Mouse (Mus musculus) embryonic stem cell, embryonic (primary cell): ENCODE data around the gene Slc16a6.

Source experiments
- CTCF ChIA-PET, 4 experiments: fragments of 300-600 bp in 2 of 4; fragments of 350-600 bp in 2 of 4; sonication (Branson Sonifier 250); formaldehyde crosslinking; loops; one replicate each; lab custom pipeline; 2022; ENCODE audit warnings: inconsistent platforms in 2 of 4; lab: Charles Lee
- POLR2A ChIA-PET, 4 experiments: fragments of 300-600 bp in 2 of 4; fragments of 350-600 bp in 2 of 4; sonication (Branson Sonifier 250); formaldehyde crosslinking; loops; one replicate each; lab custom pipeline; 2022; ENCODE audit warnings: antibody characterized with exemption in 4 of 4, inconsistent platforms in 1 of 4; lab: Charles Lee

Gene Slc16a6

GRCm38 (mm10) chr11:109440641-109441040, 32.8 kb downstream of the Slc16a6 start:
- ChIA-PET CTCF (interaction anchor here (0.5 to 2.7 kb wide), 18 partner anchors 9 to 423 kb away, joined by 3 to 22 read pairs (median 7); partner anchors contain the start of genes Rgs9 (in 3 of the 4) and Amz2 (in 1 of the 4)), POLR2A (interaction anchor here in 2 of 4 experiments (0.5 to 1.2 kb wide), 3 partner anchors 10 to 167 kb away, joined by 3 to 5 read pairs (median 4); no protein-coding TSS in a partner anchor)

DNA sequence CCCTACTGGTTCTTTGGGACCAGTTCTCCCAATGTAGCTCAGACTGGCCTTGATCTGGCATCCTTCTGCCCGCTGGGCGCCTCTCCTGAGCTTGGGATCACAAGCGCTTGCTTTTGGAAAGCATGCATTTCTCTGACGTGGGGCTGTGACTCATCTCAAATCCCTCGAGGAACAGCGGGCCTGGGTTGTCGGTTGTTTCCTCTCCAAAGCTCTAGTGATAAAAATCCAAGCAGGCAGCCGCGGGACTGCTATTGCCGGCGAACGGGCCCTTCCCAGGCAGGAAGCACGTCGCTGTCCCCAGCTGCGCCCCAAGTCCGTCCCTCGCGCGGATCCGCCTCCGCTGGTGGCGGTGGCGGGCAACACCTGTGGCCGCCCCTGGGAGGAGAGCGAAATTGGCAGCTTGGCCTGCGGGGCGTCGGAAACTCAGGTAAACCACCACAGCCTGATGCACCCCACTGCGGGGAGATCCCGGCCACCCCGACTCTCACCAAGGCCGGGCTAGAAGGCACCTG, 33.5 kb downstream of the Slc16a6 start:
- ChIA-PET POLR2A (interaction anchor here (0.5 to 1.7 kb wide), 14 partner anchors 13 to 1831 kb away, joined by 3 to 11 read pairs (median 3); partner anchors contain the start of genes Amz2 (in 2 of the 4) and Wipi1 (in 1 of the 4)), CTCF (interaction anchor here (0.5 to 2.7 kb wide), 21 partner anchors 8 to 424 kb away, joined by 3 to 22 read pairs (median 6); partner anchors contain the start of genes Rgs9 (in 3 of the 4), Amz2 (in 2 of the 4) and Fam20a (in 1 of the 4))

GRCm38 (mm10) chr11:109439209-109439608, 34.2 kb downstream of the Slc16a6 start:
- ChIA-PET POLR2A (interaction anchor here (0.6 to 1.7 kb wide), 12 partner anchors 11 to 226 kb away, joined by 3 to 10 read pairs (median 3); partner anchors contain the start of gene Amz2 (in 1 of the 4)), CTCF (interaction anchor here (0.7 to 2.7 kb wide), 14 partner anchors 13 to 283 kb away, joined by 3 to 22 read pairs (median 8); partner anchors contain the start of genes Amz2 (in 1 of the 4), Fam20a (in 1 of the 4) and Rgs9 (in 1 of the 4))

GRCm38 (mm10) chr11:109436889-109437288, 36.5 kb downstream of the Slc16a6 start:
- POLR2A ChIA-PET, result interaction anchor here in 2 of 4 experiments (0.6 to 1.6 kb wide), 3 partner anchors 11 to 142 kb away, joined by 3 read pairs; partner anchors contain the start of gene Amz2 (in 1 of the 2)
- CTCF ChIA-PET, result interaction anchor here in 1 of 4 experiments (1.3 kb wide), 1 partner anchor 139 kb away, joined by 5 read pairs; the partner anchor contains the start of gene Rgs9

- POLR2A ChIA-PET, result interaction anchor here in 1 of 4 experiments (0.9 kb wide), 1 partner anchor 36 kb away, joined by 3 read pairs; no protein-coding TSS in a partner anchor
- CTCF ChIA-PET, result interaction anchor here in 2 of 4 experiments (1.1 to 1.2 kb wide), 2 partner anchors 190 kb away, joined by 3 to 6 read pairs; no protein-coding TSS in a partner anchor
Measured at GRCm38 (mm10) chr11:109434233-109434798, 39.1 kb downstream of the Slc16a6 start.

DNA sequence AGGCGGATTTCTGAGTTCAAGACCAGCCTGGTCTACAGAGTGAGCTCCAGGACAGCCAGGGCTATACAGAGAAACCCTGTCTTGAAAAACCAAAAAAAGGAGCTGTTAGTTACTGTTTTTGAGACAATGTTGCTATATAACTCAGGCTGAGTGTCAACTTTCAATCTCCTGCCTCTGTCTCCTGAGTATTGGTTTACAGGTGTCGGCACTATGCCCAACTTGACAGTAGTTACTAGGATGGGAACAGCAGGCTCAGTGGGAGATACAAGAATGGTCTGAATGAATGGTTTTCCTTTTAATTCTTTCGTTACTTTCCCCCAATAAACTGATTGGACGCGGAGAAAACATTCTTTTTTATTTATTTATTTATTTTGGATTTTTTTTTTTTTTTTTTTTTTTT, 46.0 kb downstream of the Slc16a6 start:
- CTCF ChIA-PET, result no interaction called here
- POLR2A ChIA-PET, result interaction anchor here in 2 of 4 experiments (0.8 to 1.6 kb wide), 5 partner anchors 12 to 158 kb away, joined by 3 to 4 read pairs (median 3); partner anchors contain the start of gene Rgs9 (in 1 of the 2)

DNA sequence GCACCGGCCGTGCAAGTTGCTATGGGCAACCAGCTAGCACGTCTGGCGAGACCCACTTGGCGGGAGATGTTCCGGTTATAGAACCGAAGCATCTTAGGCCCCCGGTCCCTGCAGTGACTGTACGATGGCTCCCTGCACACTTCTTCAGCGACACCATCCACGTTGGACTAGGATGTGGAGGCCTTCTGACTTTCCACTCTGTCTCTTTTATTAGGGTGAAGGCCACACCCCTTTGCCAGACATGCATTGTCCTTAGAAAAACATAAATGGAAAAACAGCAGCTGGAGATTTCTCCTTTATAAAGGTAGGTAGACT, 47.2 kb downstream of the Slc16a6 start:
- ChIA-PET POLR2A (interaction anchor here in 3 of 4 experiments (0.7 to 2.4 kb wide), 17 partner anchors 11 to 252 kb away, joined by 3 to 23 read pairs (median 4); partner anchors contain the start of gene Wipi1 (in 3 of the 3)), CTCF (interaction anchor here in 3 of 4 experiments (1.0 to 2.7 kb wide), 14 partner anchors 12 to 249 kb away, joined by 3 to 37 read pairs (median 6); partner anchors contain the start of genes Rgs9 (in 1 of the 3) and Wipi1 (in 1 of the 3))

- POLR2A ChIA-PET, result interaction anchor here (0.5 to 2.4 kb wide), 20 partner anchors 11 to 253 kb away, joined by 3 to 23 read pairs (median 4); partner anchors contain the start of gene Wipi1 (in 2 of the 4)
- CTCF ChIA-PET, result interaction anchor here (0.6 to 2.7 kb wide), 35 partner anchors 9 to 488 kb away, joined by 3 to 37 read pairs (median 4); partner anchors contain the start of genes Rgs9 (in 3 of the 4) and Wipi1 (in 1 of the 4)
Measured at GRCm38 (mm10) chr11:109425392-109426271, 47.8 kb downstream of the Slc16a6 start, which contains the start of gene Amz2. TSS of gene Amz2 (plus strand) at chr11:109425946.

DNA sequence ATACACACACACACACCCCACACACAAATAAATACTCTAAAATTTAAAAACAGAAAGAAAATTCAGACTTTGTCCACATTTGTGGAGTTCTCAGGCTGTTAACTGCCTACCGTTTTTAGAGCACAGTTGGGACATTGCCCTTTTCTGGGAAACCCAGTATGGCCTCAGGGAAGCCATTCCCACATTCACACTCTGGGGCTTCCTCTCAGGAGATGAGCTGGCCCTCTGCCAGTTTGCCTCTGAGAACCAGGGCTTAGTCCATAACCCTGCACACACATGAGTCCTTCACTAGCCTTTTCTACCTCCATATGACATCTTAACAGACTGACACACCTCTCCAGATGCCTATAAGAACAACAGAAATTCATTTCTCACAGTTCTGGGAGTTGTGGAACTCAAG, 50.1 kb downstream of the Slc16a6 start:
- ChIA-PET POLR2A (no interaction called here), CTCF (interaction anchor here in 2 of 4 experiments (0.5 to 0.7 kb wide), 3 partner anchors 92 to 1510 kb away, joined by 3 to 5 read pairs (median 4); no protein-coding TSS in a partner anchor)

GRCm38 (mm10) chr11:109422263-109422662, 51.1 kb downstream of the Slc16a6 start:
- POLR2A ChIA-PET, result interaction anchor here in 1 of 4 experiments (0.6 to 0.7 kb wide), 4 partner anchors 10 to 115 kb away, joined by 3 to 5 read pairs (median 3); no protein-coding TSS in a partner anchor
- CTCF ChIA-PET, result interaction anchor here in 2 of 4 experiments (0.6 to 1.5 kb wide), 3 partner anchors 16 to 197 kb away, joined by 3 to 4 read pairs (median 3); no protein-coding TSS in a partner anchor

DNA sequence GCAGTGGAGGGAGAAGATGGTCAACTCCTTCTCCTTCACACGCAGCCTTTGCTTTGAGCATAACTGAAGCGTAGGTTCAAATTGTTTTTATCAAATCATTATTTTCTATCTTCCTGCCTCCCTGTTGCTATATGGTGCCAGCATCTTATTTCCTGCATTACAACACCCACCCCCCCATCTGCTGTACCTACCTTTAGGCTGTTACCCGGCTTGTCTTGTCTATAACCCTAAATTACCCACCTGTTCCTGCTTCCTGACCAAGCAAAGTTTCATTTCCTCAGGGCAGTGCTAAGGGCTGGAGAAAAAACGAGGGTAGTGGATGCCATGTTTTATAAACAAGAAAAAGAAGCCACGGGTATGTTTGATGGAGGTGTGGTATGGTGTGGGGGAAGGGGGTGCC, 52.2 kb downstream of the Slc16a6 start:
- CTCF ChIA-PET, result interaction anchor here in 1 of 4 experiments (1.8 kb wide), 1 partner anchor 90 kb away, joined by 18 read pairs; no protein-coding TSS in a partner anchor

DNA sequence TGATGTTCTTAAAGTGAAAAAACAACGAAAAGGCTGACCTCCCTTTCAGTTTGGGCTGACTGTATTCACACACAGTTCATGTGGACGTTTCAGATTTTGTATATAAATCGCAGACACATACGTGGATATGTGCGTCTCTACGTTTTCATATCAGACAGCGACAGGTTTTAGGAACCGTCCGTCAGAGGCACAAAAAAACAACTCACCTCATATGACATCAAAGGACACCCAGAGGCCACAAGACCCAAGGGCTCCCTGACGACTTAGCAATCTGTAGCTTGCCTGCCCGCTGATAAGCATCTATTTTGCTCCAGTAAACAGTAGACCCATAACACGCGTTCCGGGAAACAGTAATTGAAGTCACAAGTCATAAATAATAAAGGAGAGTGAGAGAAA, 52.8 kb downstream of the Slc16a6 start:
- POLR2A ChIA-PET, result interaction anchor here in 3 of 4 experiments (0.6 to 2.0 kb wide), 7 partner anchors 14 to 162 kb away, joined by 3 to 7 read pairs (median 3); no protein-coding TSS in a partner anchor
- CTCF ChIA-PET, result interaction anchor here (0.6 to 1.9 kb wide), 7 partner anchors 72 to 176 kb away, joined by 3 to 18 read pairs (median 6); no protein-coding TSS in a partner anchor

More for the DNA sequence above, 52.2 kb downstream of the Slc16a6 start:
- POLR2A ChIA-PET, result interaction anchor here in 1 of 4 experiments (1.1 to 2.0 kb wide), 2 partner anchors 64 to 90 kb away, joined by 3 to 7 read pairs; no protein-coding TSS in a partner anchor

- ChIA-PET POLR2A (interaction anchor here (0.5 to 2.0 kb wide), 11 partner anchors 13 to 191 kb away, joined by 3 to 7 read pairs (median 3); partner anchors contain the start of gene Wipi1 (in 1 of the 4)), CTCF (interaction anchor here (0.6 to 1.9 kb wide), 8 partner anchors 72 to 175 kb away, joined by 3 to 18 read pairs (median 6); no protein-coding TSS in a partner anchor)
Measured at GRCm38 (mm10) chr11:109419961-109420566, 53.3 kb downstream of the Slc16a6 start.

DNA sequence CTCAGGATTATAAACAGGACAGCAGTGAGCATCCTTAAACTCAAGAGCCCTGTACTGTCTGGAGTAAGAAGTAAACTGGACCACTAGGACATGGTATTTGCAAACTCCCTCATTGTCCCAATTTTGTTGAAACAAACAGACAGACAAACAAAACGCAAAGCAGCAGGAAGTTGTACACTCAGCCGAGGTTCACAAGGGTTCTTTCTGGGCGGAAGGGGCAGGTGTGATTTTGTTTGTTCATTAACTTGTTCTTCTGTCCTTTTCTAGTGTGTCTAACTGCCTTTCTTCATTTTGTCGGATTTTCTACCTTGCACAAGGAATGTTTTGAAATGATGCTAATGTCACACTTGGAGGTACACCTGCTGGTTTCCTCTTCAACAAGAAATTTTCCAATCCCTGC, 53.9 kb downstream of the Slc16a6 start:
- CTCF ChIA-PET, result interaction anchor here in 3 of 4 experiments (1.1 to 1.9 kb wide), 5 partner anchors 88 to 175 kb away, joined by 3 to 18 read pairs (median 7); no protein-coding TSS in a partner anchor
- POLR2A ChIA-PET, result interaction anchor here in 3 of 4 experiments (0.5 to 2.0 kb wide), 8 partner anchors 13 to 192 kb away, joined by 3 to 7 read pairs (median 3); partner anchors contain the start of gene Wipi1 (in 1 of the 3)

GRCm38 (mm10) chr11:109417472-109418040, 55.8 kb downstream of the Slc16a6 start:
- ChIA-PET CTCF (interaction anchor here in 2 of 4 experiments (0.6 to 1.3 kb wide), 3 partner anchors 8 to 120 kb away, joined by 3 to 5 read pairs (median 4); partner anchors contain the start of genes Amz2 (in 1 of the 2) and Rgs9 (in 1 of the 2)), POLR2A (interaction anchor here in 1 of 4 experiments (1.0 to 1.8 kb wide), 2 partner anchors 11 to 13 kb away, joined by 3 read pairs; no protein-coding TSS in a partner anchor)
